Mouse (Mus musculus): ENCODE data around the gene Gpr157. TPM values are rescaled to one million over a fixed set of nuclear protein-coding genes. Genes with fewer than 3 reads are reported as not detected.

Gene Gpr157
- polyA plus RNA-seq, 1 experiment from 2014 or later = 0.68 TPM

MicroRNAs encoded within 50 kb of the gene (microRNA counts, 519-probe panel; counts per million panel counts)
- microRNA mmu-miR-34a = not detected

Other genes starting within 250 kb of the Gpr157 start
- 11.7 and 12.0 TPM in 2 replicates for gene Spsb1, start 132.3 kb upstream of the Gpr157 start, polyA plus RNA-seq (2014; fragmentation: Nextera tagmentation; extraction: Ambion mirVana)
- gene H6pd, start 78.3 kb upstream of the Gpr157 start, polyA plus RNA-seq (2014; fragmentation: Nextera tagmentation; extraction: Ambion mirVana) = 2.1 and 2.8 TPM in 2 replicates
- gene Slc2a5, start 31.9 kb downstream of the Gpr157 start, polyA plus RNA-seq (2014; fragmentation: Nextera tagmentation; extraction: Ambion mirVana) = 1.3 TPM in 2 replicates
- gene Slc2a7, start 61.6 kb downstream of the Gpr157 start, polyA plus RNA-seq (2014; fragmentation: Nextera tagmentation; extraction: Ambion mirVana) = not detected in 2 replicates
- gene Car6, start 114.0 kb downstream of the Gpr157 start, polyA plus RNA-seq (2014; fragmentation: Nextera tagmentation; extraction: Ambion mirVana) = 0.21 TPM in 1 of 2 replicates, not detected in the other
- gene Eno1, start 149.4 kb downstream of the Gpr157 start, polyA plus RNA-seq (2014; fragmentation: Nextera tagmentation; extraction: Ambion mirVana) = 1,515 and 1,668 TPM in 2 replicates
- 40.5 and 50.0 TPM in 2 replicates for gene Rere, start 194.3 kb downstream of the Gpr157 start, polyA plus RNA-seq (2014; fragmentation: Nextera tagmentation; extraction: Ambion mirVana)

All from hindbrain, embryonic 11.5 days (tissue).